Comparison of ENCODE assay signal across 8 mouse cellular contexts in genomic region chr3:38094370-38094979, GRCm38 (mm10).
A peak's percentile ranks its signal among the peaks of the same experiment; 100 is the strongest.
DNase-seq lines count a peak whose midpoint lies in the region; TF ChIP-seq lines count a peak whose summit lies in the region.

No protein-coding gene starts in this region.

- H3K36me3 ChIP-seq in E14TG2a.4 (ENCODE audit: insufficient read depth, low read length) = no peaks in the 10 kb centered on the region

- 0 out of 2 replicates have a peak, but pooled peaks have one; percentile 6 for TF ChIP-seq CTCF in E14TG2a.4 (conservative IDR thresholded peaks at IDR 0.05; ENCODE audit: low read length)

- H3K27me3 ChIP-seq in E14TG2a.4 (ENCODE audit: insufficient read depth, low read length) = no peaks in the 10 kb centered on the region

- no peaks in the 10 kb centered on the region for H3K4me1 ChIP-seq in E14TG2a.4 (replicated peaks; ENCODE audit: low read depth, low read length)

- H3K9me3 ChIP-seq in E14TG2a.4 (ENCODE audit: low read length) = no peaks in the 10 kb centered on the region

- H3K4me3 ChIP-seq in E14TG2a.4 (replicated peaks; ENCODE audit: low read length) = no peak overlapping the region

- DNase-seq in 3T3-L1 (ENCODE audit: low read depth, low spot score) (peak; percentile 52), liver (peak; percentile 39)
- DNase-seq in fibroblast of lung, adult 2 months (ENCODE audit: low read depth) = peak; percentile 87
- no peak for DNase-seq in yolk sac, embryonic 10.5 days (ENCODE audit: low spot score)
- no peak for DNase-seq in urinary bladder, adult 18-20 months (ENCODE audit: low spot score in 2 of 2)
- DNase-seq in gastrocnemius, postnatal 10 days = no peak
- no peak for DNase-seq in urinary bladder, postnatal 25 days (ENCODE audit: low spot score)

Comparison
In these comparisons a context has a peak if more than half of its experiments do, and no peak if none do; other contexts are left out.
1. DNase-seq: peak in 3T3-L1 (single experiment), fibroblast of lung, adult 2 months (single experiment) and liver (single experiment); none in yolk sac, embryonic 10.5 days (single experiment), urinary bladder, adult 18-20 months (0 of 2), gastrocnemius, postnatal 10 days (single experiment) and urinary bladder, postnatal 25 days (single experiment).